Mouse (Mus musculus) mouse embryonic stem cell (cell line): ENCODE measurements around the gene Bcat1.

Experiments used
- in situ Hi-C, 2 experiments: fragments of 300-500 bp; cut with MboI; formaldehyde crosslinking; loops; 1 replicate in 1 of 2; 3 replicates in 1 of 2; pipeline ENCODE4 v1.14.3; 2019 to 2020; ENCODE audit warnings: low sequenced_read_pairs in 2 of 2, low pct_unique_long_range_greater_than_20kb in 1 of 2, mixed read lengths in 1 of 2; ENCODE audit not compliant: unreplicated experiment in 1 of 2

The Bcat1 gene

GRCm38 (mm10) chr6:145075548-145076224, at the start of gene Bcat1:
Gene Bcat1 (minus strand): TSS chr6:145076184.
- in situ Hi-C loops: no loop called here

- in situ Hi-C loops: no loop called here
Measured at GRCm38 (mm10) chr6:145125591-145126113, 49.7 kb upstream of the Bcat1 start.

- in situ Hi-C loops: no loop called here
Measured at GRCm38 (mm10) chr6:145124621-145125020, 48.6 kb upstream of the Bcat1 start.

- in situ Hi-C loops: no loop called here
Measured at GRCm38 (mm10) chr6:145123136-145124060, 47.4 kb upstream of the Bcat1 start.

- in situ Hi-C loops: no loop called here
Measured at GRCm38 (mm10) chr6:145122423-145123059, 46.6 kb upstream of the Bcat1 start.

DNA sequence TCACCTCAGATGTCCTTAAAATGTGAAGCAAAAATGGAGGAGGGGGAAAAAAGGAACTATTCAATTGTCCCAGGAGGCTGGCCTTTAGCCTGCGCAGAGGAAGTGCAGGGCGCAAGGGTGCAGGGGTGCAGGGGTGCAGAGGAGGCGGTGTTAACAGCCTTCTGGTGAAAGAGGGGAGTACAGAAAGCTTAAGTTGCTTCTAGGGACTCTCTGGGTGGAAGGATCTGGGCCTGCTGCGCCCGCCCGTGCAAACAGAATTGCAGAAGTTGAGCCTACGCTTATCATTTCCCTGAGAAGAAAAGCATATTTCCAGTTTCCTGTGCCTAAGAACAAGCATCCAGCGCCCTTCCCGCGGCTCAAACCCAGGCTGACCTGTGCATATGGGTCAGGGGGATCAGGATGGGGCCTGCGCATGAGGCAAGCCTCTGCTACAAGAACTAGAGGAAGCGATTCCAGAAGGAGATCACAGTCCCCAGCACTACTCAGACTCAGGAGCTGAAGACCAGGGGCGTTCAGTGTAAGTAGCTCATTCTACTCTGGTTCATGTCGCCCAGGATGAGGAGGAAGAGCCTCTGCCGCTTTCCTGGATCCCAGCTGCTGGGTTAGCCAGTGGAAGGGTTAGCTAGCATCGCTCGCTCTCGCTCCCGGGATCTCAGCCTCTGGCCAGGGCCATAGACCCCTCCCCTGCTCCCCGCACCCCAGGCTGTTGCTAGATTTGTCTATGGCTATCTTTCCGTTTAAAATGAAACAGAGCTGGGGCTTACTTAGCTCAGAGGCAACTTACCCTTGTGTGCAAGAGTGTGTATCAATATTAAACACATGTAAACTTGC, 45.8 kb upstream of the Bcat1 start:
- in situ Hi-C loops: no loop called here

- in situ Hi-C loops: no loop called here
Measured at GRCm38 (mm10) chr6:145120787-145121589, 45.0 kb upstream of the Bcat1 start.

- in situ Hi-C loops: no loop called here
Measured at GRCm38 (mm10) chr6:145120086-145120485, 44.1 kb upstream of the Bcat1 start.

- in situ Hi-C loops: no loop called here
Measured at GRCm38 (mm10) chr6:145116098-145116672, 40.2 kb upstream of the Bcat1 start.

DNA sequence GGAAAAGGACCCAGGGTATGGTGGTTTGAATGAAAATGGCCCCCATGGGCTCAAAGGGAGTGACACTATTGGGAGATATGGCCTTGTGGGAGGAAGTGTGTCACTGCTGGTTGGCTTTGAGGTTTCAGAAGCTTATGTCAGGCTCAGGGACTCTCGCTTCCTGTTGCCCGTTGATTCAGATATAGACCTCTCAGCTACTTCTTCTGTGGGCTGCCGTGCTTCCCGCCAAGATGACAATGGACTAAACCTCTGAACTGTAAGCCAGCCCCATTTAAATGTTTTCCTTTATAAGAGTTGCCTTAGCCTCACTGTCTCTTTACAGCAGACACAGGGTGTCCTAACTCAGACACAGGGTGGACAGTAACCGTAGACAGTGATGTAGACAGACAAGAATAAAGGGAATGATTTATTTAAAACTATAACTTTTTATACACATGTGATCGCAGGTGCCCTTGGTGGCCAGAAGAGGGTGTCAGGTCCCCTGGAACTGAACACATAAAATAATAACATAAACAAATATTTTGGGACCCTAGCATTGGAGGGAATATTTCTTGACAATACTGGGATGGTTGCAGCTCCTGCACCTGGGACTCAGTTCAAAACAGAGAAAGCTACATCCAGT, 39.6 kb upstream of the Bcat1 start, which contains the start of gene Lrmp:
TSS of gene Lrmp (plus strand) at position 178 of the 622 bp plus-strand sequence.
- in situ Hi-C loops: no loop called here

DNA sequence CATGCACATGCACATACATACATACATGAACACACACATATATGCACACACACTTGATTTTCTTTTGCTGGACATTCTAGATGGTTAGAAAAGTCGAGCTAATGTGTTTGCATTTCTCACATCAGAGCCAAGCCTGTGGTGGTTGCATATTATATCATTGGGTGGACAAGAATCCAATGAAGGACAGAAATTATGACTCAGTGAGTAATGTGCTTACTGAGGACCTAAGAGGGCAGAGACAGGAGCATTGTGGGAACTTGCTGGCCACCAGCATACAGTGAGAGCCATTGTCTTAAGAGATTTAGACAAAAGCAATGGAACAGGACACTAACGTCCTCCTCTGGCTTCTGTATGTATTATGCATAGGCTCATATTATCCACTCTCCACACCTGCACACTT, 38.6 kb upstream of the Bcat1 start:
- in situ Hi-C loops: no loop called here

- in situ Hi-C loops: no loop called here
Measured at GRCm38 (mm10) chr6:145112865-145113264, 36.9 kb upstream of the Bcat1 start.

DNA sequence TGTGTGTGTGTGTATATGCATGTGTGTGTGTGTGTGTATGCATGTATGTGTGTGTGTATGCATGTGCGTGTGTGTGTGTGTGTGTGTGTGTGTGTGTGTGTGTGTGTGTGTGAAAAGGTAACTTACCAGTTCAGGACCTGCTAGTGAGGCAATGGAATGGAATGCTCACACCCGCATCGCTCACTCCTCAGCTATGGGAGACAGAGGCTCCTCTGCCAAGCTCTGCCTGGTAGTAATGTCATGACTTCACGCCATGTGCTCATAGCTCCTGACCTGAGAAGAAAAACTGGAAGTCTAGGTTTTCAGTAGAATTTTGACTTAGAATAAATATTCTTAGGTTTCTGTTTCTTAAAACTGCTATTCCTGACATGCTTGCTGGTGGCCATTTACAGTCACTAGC, 34.8 kb upstream of the Bcat1 start:
- in situ Hi-C loops: no loop called here

- in situ Hi-C loops: no loop called here
Measured at GRCm38 (mm10) chr6:145106163-145106842, 30.3 kb upstream of the Bcat1 start.

DNA sequence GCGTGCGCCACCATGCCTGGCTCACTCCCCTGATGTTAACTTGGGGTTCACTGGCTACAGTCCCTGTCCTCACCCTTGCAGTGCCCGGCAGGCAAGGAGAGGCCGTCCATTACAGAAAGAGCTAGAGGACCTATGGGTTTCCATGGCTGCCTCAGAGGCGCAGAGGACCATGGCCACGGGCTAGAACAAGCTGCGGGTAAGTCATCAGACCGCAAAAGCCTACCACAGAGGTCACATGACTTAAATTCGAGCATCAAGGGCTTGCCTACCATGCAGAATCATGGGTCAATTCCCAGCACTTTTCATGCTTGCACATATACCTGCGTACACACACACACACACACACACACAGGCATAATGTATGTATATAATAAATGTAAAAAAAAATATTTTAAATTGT, 29.5 kb upstream of the Bcat1 start:
- in situ Hi-C loops: no loop called here

DNA sequence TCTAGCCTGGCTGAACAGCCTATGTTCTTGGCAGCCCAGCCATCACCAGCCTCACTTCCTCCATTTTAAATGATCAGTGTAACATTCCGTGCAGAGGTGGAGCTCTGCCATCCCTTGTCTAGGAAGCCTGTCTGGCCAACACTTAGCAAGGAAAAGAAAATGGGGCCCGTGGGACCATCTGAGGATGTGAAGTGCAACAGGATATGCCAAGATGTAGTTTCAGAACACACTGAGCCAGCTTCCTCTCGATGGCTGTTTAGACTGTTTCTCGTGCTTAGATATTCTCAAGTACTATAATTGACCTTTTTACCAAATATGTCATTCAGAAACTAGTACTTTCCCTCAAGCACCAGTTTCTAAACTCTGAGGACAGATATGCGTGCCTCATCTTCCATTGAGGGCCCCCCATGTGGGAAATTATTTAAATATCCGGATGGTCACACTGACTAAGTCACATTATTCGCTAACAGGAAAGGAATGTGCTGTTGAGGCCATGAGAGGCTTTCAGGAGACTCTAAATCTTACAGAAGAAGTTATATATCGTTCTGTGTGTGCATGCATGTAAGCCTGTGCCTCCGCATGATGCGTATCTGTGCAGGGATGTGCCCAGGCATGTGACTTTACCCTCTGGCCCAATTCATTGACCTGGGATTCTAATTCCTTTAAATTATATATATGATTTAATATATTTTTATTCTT, 28.4 kb upstream of the Bcat1 start:
- in situ Hi-C loops: no loop called here
